Mouse (Mus musculus): ENCODE measurements at regions not wholly inside any gene's neighbourhood (a gene's known extent, or its start where the extent isn't known, plus 50 kb on each side); places are given as distances from the start of the nearest gene placed in this dataset.
"Not testable (repeated sequence)": the region's sequence is repeated elsewhere in the genome, so short reads cannot be mapped to it uniquely, and the experiment has no call there.

GRCm38 (mm10) chr8:24386462-24386861, 339.2 kb downstream of the Adam3 start:
- Histone ChIP-seq H3K36me3 (ENCODE audit: control insufficient read depth, insufficient read depth, low read length) (no peaks in the 10 kb centered on the region), H3K27me3 (ENCODE audit: control insufficient read depth, insufficient read depth, low read length) (no peaks in the 10 kb centered on the region), H3K27ac (ENCODE audit: control insufficient read depth, insufficient read depth, low read length) (no peak overlapping the region), H3K4me1 (replicated peaks; ENCODE audit: control insufficient read depth, insufficient read depth, low read length) (no peaks in the 10 kb centered on the region), H3K4me3 (ENCODE audit: control insufficient read depth, insufficient read depth, low read length) (no peak overlapping the region)
- peak; percentile 42 for DNase-seq
- no peak for TF ChIP-seq POLR2A (IDR thresholded peaks at IDR 0.05; ENCODE audit: control insufficient read depth, extremely low read depth, insufficient read depth, low read length, poor library complexity)
- TF ChIP-seq CTCF (IDR thresholded peaks at IDR 0.05; ENCODE audit: borderline replicate concordance, control insufficient read depth, extremely low read depth, insufficient read depth, low read length, poor library complexity) = no peak
- under 1% methylated on average over 3 of the region's 3 CpGs for WGBS

- no peak overlapping the region for H3K4me3 ChIP-seq (ENCODE audit: control insufficient read depth, insufficient read depth, low read length)
- 90% methylated on average over 8 of the region's 8 CpGs for WGBS
- no peak for DNase-seq
- no peaks in the 10 kb centered on the region for H3K4me1 ChIP-seq (replicated peaks; ENCODE audit: control insufficient read depth, insufficient read depth, low read length)
- TF ChIP-seq CTCF (IDR thresholded peaks at IDR 0.05; ENCODE audit: borderline replicate concordance, control insufficient read depth, extremely low read depth, insufficient read depth, low read length, poor library complexity) (no peak), POLR2A (IDR thresholded peaks at IDR 0.05; ENCODE audit: control insufficient read depth, extremely low read depth, insufficient read depth, low read length, poor library complexity) (no peak)
- no peaks in the 10 kb centered on the region for H3K36me3 ChIP-seq (ENCODE audit: control insufficient read depth, insufficient read depth, low read length)
- H3K27ac ChIP-seq (ENCODE audit: control insufficient read depth, insufficient read depth, low read length) = no peak overlapping the region
- no peaks in the 10 kb centered on the region for H3K27me3 ChIP-seq (ENCODE audit: control insufficient read depth, insufficient read depth, low read length)
These were observed 341.7 kb downstream of the Adam3 start for GRCm38 (mm10) chr8:24383963-24384435.

- Histone ChIP-seq H3K4me1 (replicated peaks; ENCODE audit: control insufficient read depth, insufficient read depth, low read length) (no peaks in the 10 kb centered on the region), H3K36me3 (ENCODE audit: control insufficient read depth, insufficient read depth, low read length) (no peaks in the 10 kb centered on the region), H3K4me3 (ENCODE audit: control insufficient read depth, insufficient read depth, low read length) (no peak overlapping the region), H3K27me3 (ENCODE audit: control insufficient read depth, insufficient read depth, low read length) (no peaks in the 10 kb centered on the region), H3K27ac (ENCODE audit: control insufficient read depth, insufficient read depth, low read length) (no peak overlapping the region)
- DNase-seq = no peak
- 87% methylated on average over 14 of the region's 14 CpGs for WGBS
- TF ChIP-seq CTCF (IDR thresholded peaks at IDR 0.05; ENCODE audit: borderline replicate concordance, control insufficient read depth, extremely low read depth, insufficient read depth, low read length, poor library complexity) (no peak), POLR2A (IDR thresholded peaks at IDR 0.05; ENCODE audit: control insufficient read depth, extremely low read depth, insufficient read depth, low read length, poor library complexity) (no peak)
These were observed 342.3 kb downstream of the Adam3 start for GRCm38 (mm10) chr8:24383130-24383962.

- no peaks in the 10 kb centered on the region for H3K4me1 ChIP-seq (replicated peaks; ENCODE audit: control insufficient read depth, insufficient read depth, low read length)
- 93% methylated on average over 3 of the region's 3 CpGs for WGBS
- no peaks in the 10 kb centered on the region for H3K27me3 ChIP-seq (ENCODE audit: control insufficient read depth, insufficient read depth, low read length)
- no peak for DNase-seq
- H3K36me3 ChIP-seq (ENCODE audit: control insufficient read depth, insufficient read depth, low read length) = no peaks in the 10 kb centered on the region
- no peak for TF ChIP-seq CTCF (IDR thresholded peaks at IDR 0.05; ENCODE audit: borderline replicate concordance, control insufficient read depth, extremely low read depth, insufficient read depth, low read length, poor library complexity)
- no peak for TF ChIP-seq POLR2A (IDR thresholded peaks at IDR 0.05; ENCODE audit: control insufficient read depth, extremely low read depth, insufficient read depth, low read length, poor library complexity)
- no peak overlapping the region for H3K27ac ChIP-seq (ENCODE audit: control insufficient read depth, insufficient read depth, low read length)
- H3K4me3 ChIP-seq (ENCODE audit: control insufficient read depth, insufficient read depth, low read length) = no peak overlapping the region
These were observed 343.9 kb downstream of the Adam3 start for GRCm38 (mm10) chr8:24381666-24382253.

- Histone ChIP-seq H3K27me3 (ENCODE audit: control insufficient read depth, insufficient read depth, low read length) (no peaks in the 10 kb centered on the region), H3K36me3 (ENCODE audit: control insufficient read depth, insufficient read depth, low read length) (no peaks in the 10 kb centered on the region), H3K27ac (ENCODE audit: control insufficient read depth, insufficient read depth, low read length) (no peak overlapping the region), H3K4me1 (replicated peaks; ENCODE audit: control insufficient read depth, insufficient read depth, low read length) (no peaks in the 10 kb centered on the region), H3K4me3 (ENCODE audit: control insufficient read depth, insufficient read depth, low read length) (no peak overlapping the region)
- DNase-seq = no peak
- no peak for TF ChIP-seq CTCF (IDR thresholded peaks at IDR 0.05; ENCODE audit: borderline replicate concordance, control insufficient read depth, extremely low read depth, insufficient read depth, low read length, poor library complexity)
- no peak for TF ChIP-seq POLR2A (IDR thresholded peaks at IDR 0.05; ENCODE audit: control insufficient read depth, extremely low read depth, insufficient read depth, low read length, poor library complexity)
These were observed 347.6 kb downstream of the Adam3 start for GRCm38 (mm10) chr8:24378070-24378469.

GRCm38 (mm10) chr8:24376846-24377245, 348.8 kb downstream of the Adam3 start:
- not testable (repeated sequence) for H3K4me1 ChIP-seq (replicated peaks; ENCODE audit: control insufficient read depth, insufficient read depth, low read length); DNase-seq; H3K4me3 ChIP-seq (ENCODE audit: control insufficient read depth, insufficient read depth, low read length); H3K27ac ChIP-seq (ENCODE audit: control insufficient read depth, insufficient read depth, low read length); H3K36me3 ChIP-seq (ENCODE audit: control insufficient read depth, insufficient read depth, low read length); H3K27me3 ChIP-seq (ENCODE audit: control insufficient read depth, insufficient read depth, low read length)
- WGBS = 88% methylated on average over 10 of the region's 10 CpGs
